Mouse (Mus musculus): Measurements from ENCODE around the gene Skap1.

GRCm38 (mm10) chr11:96789990-96790389 lies 325.6 kb downstream of the Skap1 start:
- TF ChIP-seq EP300 (IDR thresholded peaks at IDR 0.05; ENCODE audit: low read depth) (no peak), CTCF (IDR thresholded peaks at IDR 0.05; ENCODE audit: low read depth) (no peak)

Data from heart, postnatal 0 days (tissue).